Mouse (Mus musculus) hindbrain, postnatal 0 days (tissue): ENCODE measurements around the gene Peli2. TPM values are rescaled to one million over a fixed set of nuclear protein-coding genes. Genes with fewer than 3 reads are reported as not detected.
A peak's percentile ranks its signal among the peaks of the same experiment; 100 is the strongest.

ENCODE experiments used
- ATAC-seq: fragments of 200-750 bp; cut with Nextera tagmentation; 2 replicates; pipeline ENCODE4 v1.8.0; 2017; ENCODE audit warnings: mild to moderate bottlenecking, moderate TSS enrichment, moderate library complexity
- DNase-seq: peaks from one replicate; pipeline ENCODE4 v3.0.0-alpha.2; 2015; ENCODE audit warnings: low spot score
- H3K27ac ChIP-seq: fragments of 300-500 bp; sonication (generic); 2 replicates; pipeline ENCODE4 v1.5.1; 2014; ENCODE audit warnings: mild to moderate bottlenecking
- H3K27me3 ChIP-seq: fragments of 300-500 bp; sonication (generic); 2 replicates; pipeline ENCODE4 v1.6.1; 2014; ENCODE audit warnings: low read length, mixed read lengths; ENCODE audit not compliant: insufficient read depth
- H3K36me3 ChIP-seq: fragments of 300-500 bp; sonication (generic); 2 replicates; pipeline ENCODE4 v1.6.1; 2014; ENCODE audit warnings: low read length, mixed read lengths; ENCODE audit not compliant: insufficient read depth
- H3K4me1 ChIP-seq: fragments of 300-500 bp; sonication (generic); 2 replicates; pipeline ENCODE4 v1.6.1; 2014; ENCODE audit warnings: antibody characterized with exemption, low read length, mixed read lengths; ENCODE audit not compliant: insufficient read depth
- H3K4me2 ChIP-seq: fragments of 300-500 bp; sonication (generic); 2 replicates; pipeline ENCODE4 v1.6.1; 2014; ENCODE audit warnings: low read depth, mild to moderate bottlenecking, low read length, moderate library complexity, mixed read lengths
- H3K4me3 ChIP-seq: fragments of 300-500 bp; sonication (generic); 2 replicates; pipeline ENCODE4 v1.5.1; 2014; ENCODE audit warnings: low read length
- H3K9ac ChIP-seq: fragments of 300-500 bp; sonication (generic); replicated peaks from 2 replicates; pipeline ENCODE4 v1.6.1; 2014; ENCODE audit warnings: mild to moderate bottlenecking, low read length, moderate library complexity, mixed read lengths
- H3K9me3 ChIP-seq: fragments of 300-500 bp; sonication (generic); 2 replicates; pipeline ENCODE4 v1.6.1; 2016; ENCODE audit warnings: low read length, mixed read lengths
- CTCF ChIP-seq: IDR thresholded peaks from 2 replicates; pipeline ENCODE4 v1.5.1; 2016; ENCODE audit warnings: antibody characterized with exemption, control low read depth, low read depth
- WGBS: fragments of 180-500 bp; shearing (Covaris S2); extraction: QIAGEN DNeasy Blood & Tissue Kit; methylation state at CpG from one replicate; pipeline ENCODE4 v1.1.7; 2014; 5-methylcytosine and 5-hydroxymethylcytosine counted together
- polyA plus RNA-seq: library from polyadenylated mRNA; unstranded; fragments of >200 nt; fragmentation: Nextera tagmentation; extraction: Ambion mirVana; gene quantifications from 2 replicates; pipeline ENCODE4 v1.2.1, GENCODE M21; 2015
- total RNA-seq: library from RNA; depleted of rRNA; stranded (reverse); fragments of >200 nt; gene quantifications from 2 replicates; pipeline ENCODE4 v1.2.3, GENCODE M21; 2014

The Peli2 gene
- total and polyA plus RNA-seq, 2 experiments from 2014 or later, result 16.5 to 38.8 TPM

- DNase-seq (no peak), ATAC-seq (no peak)
- TF ChIP-seq CTCF, result no peak
- no peak overlapping the region for H3K4me3 ChIP-seq
- no peaks in the 10 kb centered on the region for H3K27me3 ChIP-seq
- 78% methylated on average over 9 of the region's 9 CpGs for WGBS
- H3K36me3 ChIP-seq, result no peaks in the 10 kb centered on the region
- H3K9me3 ChIP-seq, result no peaks in the 10 kb centered on the region
- H3K4me2 ChIP-seq, result no peak overlapping the region
- H3K4me1 ChIP-seq, result no peaks in the 10 kb centered on the region
- H3K27ac ChIP-seq, result no peak overlapping the region
- H3K9ac ChIP-seq, result no peak overlapping the region
These were observed 102.1 kb downstream of the Peli2 start for GRCm38 (mm10) chr14:48222684-48223083.

DNA sequence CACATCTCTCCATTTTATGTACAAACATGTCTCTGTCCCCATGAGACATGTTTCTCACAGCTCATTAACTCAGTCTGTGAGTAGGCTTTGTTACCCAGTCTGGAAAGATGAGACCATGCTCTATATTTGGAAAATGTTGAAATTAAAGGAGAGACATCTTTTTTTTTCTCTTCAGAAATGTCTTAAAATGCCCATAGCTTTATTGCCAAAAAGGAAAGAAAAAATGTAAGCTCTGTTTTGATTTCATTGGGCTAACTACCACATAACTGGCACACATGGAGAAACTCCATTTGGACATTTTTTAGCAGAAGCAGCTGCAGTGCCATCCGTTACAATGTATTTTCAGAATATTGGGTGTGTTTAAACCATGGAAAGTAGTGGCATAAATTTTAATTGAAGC is 103.6 kb downstream of the Peli2 start:
- DNase-seq, result no peak
- no peaks in the 10 kb centered on the region for H3K9me3 ChIP-seq
- 85% methylated on average over 1 of the region's 1 CpGs for WGBS
- no peak overlapping the region for H3K9ac ChIP-seq
- no peak overlapping the region for H3K27ac ChIP-seq
- H3K36me3 ChIP-seq, result no peaks in the 10 kb centered on the region
- no peaks in the 10 kb centered on the region for H3K4me1 ChIP-seq
- no peak overlapping the region for H3K4me3 ChIP-seq
- no peak overlapping the region for H3K4me2 ChIP-seq
- ATAC-seq, result no peak
- no peaks in the 10 kb centered on the region for H3K27me3 ChIP-seq
- TF ChIP-seq CTCF, result no peak

- Histone ChIP-seq H3K9me3 (no peaks in the 10 kb centered on the region), H3K9ac (no peak overlapping the region), H3K4me1 (no peaks in the 10 kb centered on the region), H3K36me3 (no peaks in the 10 kb centered on the region), H3K4me2 (no peak overlapping the region), H3K27ac (no peak overlapping the region), H3K27me3 (no peaks in the 10 kb centered on the region), H3K4me3 (no peak overlapping the region)
- ATAC-seq, result 0 out of 2 replicates have a peak, but pooled peaks have one; percentile 32
- WGBS, result 43% methylated on average over 5 of the region's 5 CpGs
- DNase-seq, result no peak
- no peak for TF ChIP-seq CTCF
These were observed 104.3 kb downstream of the Peli2 start for GRCm38 (mm10) chr14:48224861-48225300.

- Histone ChIP-seq H3K36me3 (no peaks in the 10 kb centered on the region), H3K9ac (no peak overlapping the region), H3K27ac (no peak overlapping the region), H3K4me2 (no peak overlapping the region), H3K9me3 (no peaks in the 10 kb centered on the region), H3K27me3 (no peaks in the 10 kb centered on the region), H3K4me1 (no peaks in the 10 kb centered on the region), H3K4me3 (no peak overlapping the region)
- no peak for TF ChIP-seq CTCF
- WGBS, result 72% methylated on average over 7 of the region's 7 CpGs
- DNase-seq (no peak), ATAC-seq (no peak)
These were observed 105.3 kb downstream of the Peli2 start for GRCm38 (mm10) chr14:48225810-48226446.

DNA sequence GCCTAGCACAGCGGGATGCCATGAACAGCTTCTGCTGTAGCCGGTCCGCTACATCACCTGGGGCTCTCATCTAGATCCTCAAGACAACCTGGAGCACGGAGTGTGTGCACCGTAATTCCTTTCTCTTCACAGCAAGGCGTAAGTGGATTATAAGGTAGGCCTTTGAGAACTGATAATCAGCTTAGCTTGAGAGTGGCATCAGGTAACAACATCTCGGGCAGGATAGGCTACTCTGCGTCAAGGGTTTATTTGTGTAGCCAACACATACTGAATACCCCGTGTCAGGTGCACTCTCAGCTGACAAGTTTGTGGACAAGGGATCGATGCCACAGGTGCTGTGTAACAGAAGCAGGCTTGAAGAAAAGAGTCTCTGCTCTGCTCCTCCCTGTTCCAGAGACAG is 106.1 kb downstream of the Peli2 start:
- no peak overlapping the region for H3K4me3 ChIP-seq
- no peak overlapping the region for H3K27ac ChIP-seq
- no peak overlapping the region for H3K4me2 ChIP-seq
- no peaks in the 10 kb centered on the region for H3K9me3 ChIP-seq
- no peak overlapping the region for H3K9ac ChIP-seq
- H3K36me3 ChIP-seq, result no peaks in the 10 kb centered on the region
- H3K4me1 ChIP-seq, result no peaks in the 10 kb centered on the region
- H3K27me3 ChIP-seq, result no peaks in the 10 kb centered on the region
- no peak for DNase-seq
- no peak for TF ChIP-seq CTCF
- WGBS, result 85% methylated on average over 10 of the region's 10 CpGs
- ATAC-seq, result 0 out of 2 replicates have a peak, but pooled peaks have one; percentile 10

- Histone ChIP-seq H3K4me2 (no peak overlapping the region), H3K4me1 (no peaks in the 10 kb centered on the region), H3K36me3 (no peaks in the 10 kb centered on the region), H3K9ac (no peak overlapping the region), H3K27me3 (no peaks in the 10 kb centered on the region), H3K9me3 (no peaks in the 10 kb centered on the region), H3K27ac (no peak overlapping the region), H3K4me3 (no peak overlapping the region)
- no peak for TF ChIP-seq CTCF
- DNase-seq (no peak), ATAC-seq (0 out of 2 replicates have a peak, but pooled peaks have one; percentile 43)
- 59% methylated on average over 20 of the region's 20 CpGs for WGBS
These were observed 114.3 kb downstream of the Peli2 start for GRCm38 (mm10) chr14:48234785-48235519.

DNA sequence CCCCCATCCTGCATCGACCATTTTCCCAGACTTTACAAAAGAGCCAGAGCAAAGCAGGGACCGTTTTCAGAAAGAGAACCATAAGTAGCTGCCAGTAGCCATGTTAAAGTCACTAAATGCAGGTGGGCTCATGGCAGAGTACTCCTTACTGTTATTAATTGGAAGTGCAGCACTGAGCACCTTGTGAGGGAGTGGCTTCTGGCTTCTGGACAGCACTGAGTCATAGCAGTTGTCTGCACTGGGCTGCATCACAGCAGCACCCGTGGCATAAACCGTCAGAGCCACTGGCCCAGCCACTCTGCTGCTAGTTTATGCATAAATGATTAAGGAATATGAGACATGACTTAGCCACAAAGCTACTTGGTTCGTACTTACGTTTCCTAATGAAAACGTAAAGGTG is 120.7 kb downstream of the Peli2 start:
- H3K27me3 ChIP-seq, result no peaks in the 10 kb centered on the region
- ATAC-seq (no peak), DNase-seq (no peak)
- H3K9ac ChIP-seq, result no peak overlapping the region
- H3K27ac ChIP-seq, result no peak overlapping the region
- H3K4me1 ChIP-seq, result 0 out of 2 replicates have a peak, but pooled peaks cover 4% of the 10 kb centered on the region
- no peak for TF ChIP-seq CTCF
- H3K36me3 ChIP-seq, result no peaks in the 10 kb centered on the region
- H3K4me2 ChIP-seq, result no peak overlapping the region
- H3K4me3 ChIP-seq, result no peak overlapping the region
- no peaks in the 10 kb centered on the region for H3K9me3 ChIP-seq
- whole genome bisulfite sequencing, result 88% methylated on average over 7 of the region's 7 CpGs
